Mouse (Mus musculus) liver, embryonic 11.5 days (tissue): ENCODE measurements around the gene Ascl4. TPM values are rescaled to one million over a fixed set of nuclear protein-coding genes. Genes with fewer than 3 reads are reported as not detected.

Experiments
- ATAC-seq: fragments of 200-750 bp; cut with Nextera tagmentation; replicated peaks from 2 replicates; pipeline ENCODE4 v1.8.0; 2017; ENCODE audit warnings: moderate number of reproducible peaks, mild to moderate bottlenecking, moderate TSS enrichment, moderate library complexity; ENCODE audit not compliant: low FRiP score
- DNase-seq: peaks from one replicate; pipeline ENCODE4 v3.0.0-alpha.2; 2017; ENCODE audit warnings: low spot score
- H3K27ac ChIP-seq: fragments of 300-500 bp; sonication (generic); 2 replicates; pipeline ENCODE4 v1.5.1; 2014; ENCODE audit warnings: mild to moderate bottlenecking, low read depth, low read length, control low read depth
- H3K27me3 ChIP-seq: fragments of 300-500 bp; sonication (generic); replicated peaks from 2 replicates; pipeline ENCODE4 v1.6.1; 2014; ENCODE audit warnings: low read length, mixed read lengths; ENCODE audit not compliant: control insufficient read depth, insufficient read depth
- H3K36me3 ChIP-seq: fragments of 300-500 bp; sonication (generic); 2 replicates; pipeline ENCODE4 v1.6.1; 2014; ENCODE audit warnings: mild to moderate bottlenecking, low read length, moderate library complexity, mixed read lengths; ENCODE audit not compliant: control insufficient read depth, insufficient read depth
- H3K4me1 ChIP-seq: fragments of 300-500 bp; sonication (generic); replicated peaks from 2 replicates; pipeline ENCODE4 v1.6.1; 2014; ENCODE audit warnings: low read length, mixed read lengths; ENCODE audit not compliant: control insufficient read depth, insufficient read depth
- H3K4me2 ChIP-seq: fragments of 300-500 bp; sonication (generic); 2 replicates; pipeline ENCODE4 v1.6.1; 2014; ENCODE audit warnings: mild to moderate bottlenecking, control low read depth, moderate library complexity
- H3K4me3 ChIP-seq: fragments of 300-500 bp; sonication (generic); 2 replicates; pipeline ENCODE4 v1.5.1; 2014; ENCODE audit warnings: low read depth, low read length, control low read depth
- H3K9ac ChIP-seq: fragments of 300-500 bp; sonication (generic); 2 replicates; pipeline ENCODE4 v1.6.1; 2014; ENCODE audit warnings: low read depth, low read length, control low read depth
- H3K9me3 ChIP-seq: fragments of 300-500 bp; sonication (generic); 2 replicates; pipeline ENCODE4 v1.6.1; 2016; ENCODE audit warnings: low read length, inconsistent platforms, mixed read lengths; ENCODE audit not compliant: control insufficient read depth
- WGBS: fragments of 180-500 bp; shearing (Covaris S2); extraction: QIAGEN DNeasy Blood & Tissue Kit; methylation state at CpG from one replicate; pipeline ENCODE4 v1.1.7; 2014; 5-methylcytosine and 5-hydroxymethylcytosine counted together
- polyA plus RNA-seq: library from polyadenylated mRNA; unstranded; fragments of >200 nt; fragmentation: Nextera tagmentation; extraction: Ambion mirVana; gene quantifications from 2 replicates; pipeline ENCODE4 v1.2.1, GENCODE M21; 2014

The Ascl4 gene
- polyA plus RNA-seq, 1 experiment from 2014 or later = not detected

DNA sequence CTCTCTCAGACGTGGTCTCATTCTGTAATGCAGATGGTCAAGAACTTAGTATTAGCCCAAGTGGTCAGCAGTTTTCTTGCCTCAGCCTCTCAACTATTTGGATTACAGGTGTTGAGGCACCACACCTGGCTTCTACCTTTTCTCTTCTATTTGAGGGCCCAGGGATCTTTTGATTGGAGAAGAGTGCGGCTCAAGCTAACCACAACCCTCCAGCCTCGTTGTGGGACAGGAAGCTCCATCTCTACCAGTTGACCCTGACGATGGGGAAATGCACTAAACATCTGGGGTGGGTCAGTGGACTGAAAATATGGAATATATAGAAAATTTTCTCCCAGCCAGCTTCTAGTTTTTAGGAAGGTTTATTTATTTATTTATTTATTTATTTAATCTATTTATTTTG is 64.9 kb downstream of the Ascl4 start:
- no peak overlapping the region for H3K9ac ChIP-seq
- no peaks in the 10 kb centered on the region for H3K27me3 ChIP-seq
- no peak overlapping the region for H3K27ac ChIP-seq
- 51% methylated on average over 4 of the region's 4 CpGs for WGBS
- H3K4me2 ChIP-seq = no peak overlapping the region
- DNase-seq (no peak), ATAC-seq (no peak)
- H3K9me3 ChIP-seq = no peaks in the 10 kb centered on the region
- no peak overlapping the region for H3K4me3 ChIP-seq
- no peaks in the 10 kb centered on the region for H3K4me1 ChIP-seq
- no peaks in the 10 kb centered on the region for H3K36me3 ChIP-seq

DNA sequence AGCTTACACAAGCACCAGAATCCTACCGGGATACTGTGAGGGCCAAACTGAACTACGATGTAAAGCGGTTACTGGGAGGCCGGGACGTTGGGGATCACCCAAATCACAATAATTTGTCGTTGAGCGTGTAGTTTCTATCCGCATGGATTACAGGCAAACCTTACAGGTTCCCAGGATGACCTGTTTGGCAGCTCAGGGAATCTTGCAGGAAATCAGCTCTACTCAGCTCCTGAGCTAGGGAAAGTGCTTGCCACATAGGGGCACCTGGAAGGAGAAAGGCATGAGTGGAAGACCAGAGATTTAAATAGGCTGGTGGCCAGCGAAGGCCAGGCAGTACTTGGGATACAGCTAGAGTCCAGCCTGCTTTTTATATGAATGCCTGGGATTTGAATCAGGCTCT is 66.4 kb downstream of the Ascl4 start:
- no peaks in the 10 kb centered on the region for H3K4me1 ChIP-seq
- no peaks in the 10 kb centered on the region for H3K36me3 ChIP-seq
- H3K27ac ChIP-seq = no peak overlapping the region
- no peaks in the 10 kb centered on the region for H3K27me3 ChIP-seq
- H3K4me2 ChIP-seq = no peak overlapping the region
- H3K4me3 ChIP-seq = no peak overlapping the region
- no peak overlapping the region for H3K9ac ChIP-seq
- 82% methylated on average over 9 of the region's 9 CpGs for WGBS
- no peak for ATAC-seq
- DNase-seq = no peak
- H3K9me3 ChIP-seq = no peaks in the 10 kb centered on the region

DNA sequence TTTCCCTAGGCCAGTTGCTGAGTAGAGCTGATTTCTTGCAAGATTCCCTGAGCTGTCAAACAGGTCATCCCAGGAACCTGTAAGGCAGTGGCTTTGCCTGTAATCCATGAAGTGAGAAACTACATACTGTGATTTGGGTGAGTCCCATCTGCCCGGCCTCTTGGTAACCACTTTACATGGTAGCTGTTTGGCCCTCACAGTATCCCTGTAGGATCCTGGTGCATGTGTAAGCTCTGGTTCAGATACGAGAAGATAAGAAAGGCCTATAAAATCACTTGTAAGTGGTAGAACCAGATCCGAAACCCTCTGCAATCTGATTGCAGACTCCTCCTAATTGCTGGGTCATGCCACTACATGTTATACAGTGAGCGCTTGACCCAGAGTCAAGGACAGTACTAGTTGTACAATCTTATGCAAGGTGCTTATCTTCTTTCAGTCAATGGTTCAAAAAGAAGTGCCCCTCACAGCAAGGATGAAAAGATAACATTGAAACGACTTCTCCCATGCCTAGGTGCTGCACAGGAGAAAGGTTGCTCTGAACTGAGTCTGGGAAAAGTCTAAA is 67.1 kb downstream of the Ascl4 start:
- Histone ChIP-seq H3K36me3 (no peaks in the 10 kb centered on the region), H3K4me3 (no peak overlapping the region), H3K27ac (no peak overlapping the region), H3K9ac (no peak overlapping the region), H3K9me3 (no peaks in the 10 kb centered on the region), H3K4me2 (no peak overlapping the region), H3K27me3 (no peaks in the 10 kb centered on the region), H3K4me1 (no peaks in the 10 kb centered on the region)
- ATAC-seq = no peak
- DNase-seq = no peak
- WGBS = 70% methylated on average over 5 of the region's 5 CpGs

Other genes starting within 250 kb of the Ascl4 start
- gene Pwp1, start 98.2 kb upstream of the Ascl4 start, polyA plus RNA-seq = 87.8 and 99.2 TPM in 2 replicates
- gene Prdm4, start 10.5 kb upstream of the Ascl4 start, polyA plus RNA-seq = 16.4 and 17.9 TPM in 2 replicates
- gene Rtcb, start 30.1 kb downstream of the Ascl4 start, polyA plus RNA-seq = 161 and 175 TPM in 2 replicates
- gene Bpifc, start 84.2 kb downstream of the Ascl4 start, polyA plus RNA-seq = not detected in 2 replicates
- gene Fbxo7, start 94.3 kb downstream of the Ascl4 start, polyA plus RNA-seq = 52.2 and 56.3 TPM in 2 replicates